Mouse (Mus musculus): ENCODE data around the gene Adgrg5. TPM values are rescaled to one million over a fixed set of nuclear protein-coding genes. Genes with fewer than 3 reads are reported as not detected.

Gene Adgrg5
- total RNA-seq (2022), result under 1 TPM in 3 of 4 experiments, not detected in 1; 0.17 to 0.95 (median 0.46) TPM

GRCm38 (mm10) chr8:94923405-94923804, at the start of gene Adgrg5:
Gene Adgrg5, plus strand, starts transcription at chr8:94923694.
- no peak for DNase-seq (ENCODE audit: low spot score in 2 of 2)

DNA sequence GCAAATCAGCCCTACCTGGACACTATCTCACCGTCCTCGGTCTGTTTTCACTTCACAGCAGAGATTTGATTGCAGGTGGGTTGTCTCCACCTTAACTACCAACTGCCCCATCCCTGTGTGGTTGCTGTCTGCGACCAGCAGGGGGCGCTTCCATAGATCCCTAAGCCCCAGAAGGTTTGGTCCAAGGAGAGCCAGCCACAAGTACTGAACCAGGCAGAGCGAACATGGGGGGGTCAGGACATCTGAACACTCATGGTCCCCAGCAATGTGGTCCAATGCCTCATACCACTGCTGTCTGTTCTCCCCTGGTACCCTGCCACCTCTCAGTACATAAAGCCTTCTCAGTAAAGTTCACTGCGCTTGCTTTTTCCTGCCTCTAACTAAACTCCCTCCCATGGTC, 49.1 kb upstream of the Adgrg5 start:
- peak in 1 of 2 experiments; percentile 60 for DNase-seq (ENCODE audit: low spot score in 2 of 2)

- DNase-seq (ENCODE audit: low spot score in 2 of 2), result no peak
Observed at GRCm38 (mm10) chr8:94875096-94875870, 48.2 kb upstream of the Adgrg5 start.

DNA sequence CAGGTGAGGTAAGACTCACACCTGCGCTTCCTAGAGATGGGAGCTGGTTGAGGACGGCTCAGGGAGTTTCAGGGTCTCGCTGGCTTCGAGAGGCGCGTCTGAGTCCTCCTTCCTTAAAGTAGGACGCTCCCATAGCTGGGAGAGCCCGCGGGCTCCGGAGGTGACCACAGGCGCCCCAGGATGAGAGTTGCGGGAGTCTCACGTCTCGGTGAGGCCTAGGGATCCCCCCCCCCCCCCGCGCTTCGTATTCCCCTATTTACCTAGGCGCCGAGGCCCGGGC, 47.7 kb upstream of the Adgrg5 start:
- DNase-seq (ENCODE audit: low spot score in 2 of 2), result no peak

GRCm38 (mm10) chr8:94876197-94876730, 47.2 kb upstream of the Adgrg5 start, which contains the start of gene Dok4:
Gene Dok4, minus strand, starts transcription at chr8:94876330.
- peak in 1 of 2 experiments; percentile 59 for DNase-seq (ENCODE audit: low spot score in 2 of 2)

GRCm38 (mm10) chr8:94876820-94877219, 46.7 kb upstream of the Adgrg5 start:
- no peak for DNase-seq (ENCODE audit: low spot score in 2 of 2)

DNA sequence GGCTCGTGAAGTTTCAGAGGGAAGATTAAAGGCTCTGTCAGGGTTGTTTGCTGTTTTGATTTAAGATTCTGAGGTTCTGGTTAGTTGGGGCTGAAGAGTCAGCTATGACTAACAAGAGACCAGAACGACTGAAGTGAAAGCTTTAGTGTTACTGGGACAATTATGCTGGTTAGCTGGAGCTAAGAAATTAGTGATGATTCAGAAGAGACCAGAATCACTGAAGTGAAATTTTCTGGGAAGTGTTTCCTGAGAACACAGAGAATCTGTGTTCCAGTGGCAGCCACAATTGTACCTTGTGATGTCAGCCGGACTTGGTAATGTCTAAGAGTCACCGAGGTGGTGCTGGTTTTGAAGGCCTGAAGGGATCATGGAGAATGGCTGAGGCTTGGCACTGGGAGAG, 42.8 kb upstream of the Adgrg5 start:
- DNase-seq (ENCODE audit: low spot score in 2 of 2), result no peak

- no peak for DNase-seq (ENCODE audit: low spot score in 2 of 2)
Observed at GRCm38 (mm10) chr8:94888383-94889036, 35.0 kb upstream of the Adgrg5 start.

GRCm38 (mm10) chr8:94892917-94893316, 30.6 kb upstream of the Adgrg5 start:
- DNase-seq (ENCODE audit: low spot score in 2 of 2), result no peak

DNA sequence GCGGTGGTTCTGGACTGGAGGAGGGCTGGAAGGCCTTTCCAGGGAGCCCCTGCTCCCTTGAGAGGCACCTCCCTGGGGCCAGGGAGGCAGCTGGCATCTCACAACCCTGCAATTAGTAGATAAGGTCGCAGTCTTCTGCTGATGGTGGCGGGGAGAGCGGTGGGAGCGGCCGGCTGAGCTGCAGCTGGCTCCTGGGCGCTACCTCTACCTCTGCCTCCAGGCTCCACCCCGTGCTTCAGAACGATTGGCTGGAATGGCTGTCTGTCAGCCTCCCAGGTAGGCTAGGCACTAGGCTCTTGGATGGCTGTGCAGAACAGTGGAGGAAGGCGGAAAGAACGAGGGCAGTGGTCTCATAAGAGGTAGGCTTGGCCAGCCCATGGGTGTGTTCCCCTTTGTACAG, 24.2 kb upstream of the Adgrg5 start:
- no peak for DNase-seq (ENCODE audit: low spot score in 2 of 2)

DNA sequence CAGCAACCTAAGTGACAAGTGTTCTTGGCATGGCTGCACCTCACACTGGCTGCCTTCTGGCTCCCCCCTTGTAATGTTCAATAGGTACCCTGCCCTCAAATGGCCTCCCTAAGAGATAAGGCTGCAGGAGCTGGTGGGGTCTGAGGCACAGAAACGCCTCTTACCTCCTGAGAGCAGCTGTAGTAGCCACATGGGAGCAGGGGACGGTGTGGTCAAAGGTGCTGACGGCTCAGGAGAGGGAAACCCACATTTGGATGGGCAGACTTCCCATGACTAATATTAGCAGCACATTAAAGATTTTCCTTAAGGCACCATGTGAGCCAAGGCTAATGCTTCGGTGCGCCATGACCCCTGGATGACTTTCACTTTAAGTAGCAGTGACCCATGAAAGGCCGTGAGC, 22.9 kb upstream of the Adgrg5 start:
- DNase-seq (ENCODE audit: low spot score in 2 of 2), result no peak

DNA sequence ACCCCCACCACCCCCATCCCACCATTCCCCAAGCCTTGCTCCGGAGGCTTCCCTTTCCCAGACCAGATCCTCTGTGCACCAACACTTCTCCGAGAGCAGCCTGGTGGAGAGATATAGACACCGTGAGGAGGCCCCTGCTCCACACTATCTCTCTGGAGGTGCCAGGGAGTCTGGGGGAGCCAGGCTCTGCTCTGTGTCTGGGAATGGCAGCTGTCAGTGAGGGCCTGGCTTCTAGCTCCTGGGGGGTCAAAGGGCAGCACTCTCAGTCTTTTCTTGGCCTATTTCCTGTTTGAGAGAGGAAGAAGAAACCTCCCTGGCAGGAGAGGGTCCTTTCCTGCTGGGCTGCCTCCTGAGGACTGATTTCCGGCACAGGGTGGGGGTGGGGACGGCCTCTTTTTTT, 22.5 kb upstream of the Adgrg5 start:
- no peak for DNase-seq (ENCODE audit: low spot score in 2 of 2)

- DNase-seq (ENCODE audit: low spot score in 2 of 2), result no peak
Observed at GRCm38 (mm10) chr8:94903709-94904108, 19.8 kb upstream of the Adgrg5 start.

- DNase-seq (ENCODE audit: low spot score in 2 of 2), result peak in 1 of 2 experiments; percentile 19
Observed at GRCm38 (mm10) chr8:94904450-94905175, 18.9 kb upstream of the Adgrg5 start.

GRCm38 (mm10) chr8:94907591-94908300, 15.7 kb upstream of the Adgrg5 start:
- no peak for DNase-seq (ENCODE audit: low spot score in 2 of 2)

- DNase-seq (ENCODE audit: low spot score in 2 of 2), result peak; percentile 35 to 55
Observed at GRCm38 (mm10) chr8:94908847-94909246, 14.6 kb upstream of the Adgrg5 start.

- DNase-seq (ENCODE audit: low spot score in 2 of 2), result peak in 1 of 2 experiments; percentile 31
Observed at GRCm38 (mm10) chr8:94913061-94913660, 10.3 kb upstream of the Adgrg5 start.

- DNase-seq (ENCODE audit: low spot score in 2 of 2), result no peak
Observed at GRCm38 (mm10) chr8:94914256-94914655, 9.2 kb upstream of the Adgrg5 start.

GRCm38 (mm10) chr8:94914701-94915101, 8.8 kb upstream of the Adgrg5 start:
- no peak for DNase-seq (ENCODE audit: low spot score in 2 of 2)

GRCm38 (mm10) chr8:94916311-94916959, 7.1 kb upstream of the Adgrg5 start:
- DNase-seq (ENCODE audit: low spot score in 2 of 2), result no peak

GRCm38 (mm10) chr8:94916960-94917324, 6.6 kb upstream of the Adgrg5 start:
- no peak for DNase-seq (ENCODE audit: low spot score in 2 of 2)

Measured in left cerebral cortex, adult 8-10 months (tissue).